Mouse (Mus musculus) kidney, adult 8-10 months (tissue): Measurements from ENCODE around the gene Klhl40.

Source experiments
- DNase-seq, 2 experiments: peaks; one replicate each; pipeline ENCODE4 v3.0.0; 2022

The Klhl40 gene

DNA sequence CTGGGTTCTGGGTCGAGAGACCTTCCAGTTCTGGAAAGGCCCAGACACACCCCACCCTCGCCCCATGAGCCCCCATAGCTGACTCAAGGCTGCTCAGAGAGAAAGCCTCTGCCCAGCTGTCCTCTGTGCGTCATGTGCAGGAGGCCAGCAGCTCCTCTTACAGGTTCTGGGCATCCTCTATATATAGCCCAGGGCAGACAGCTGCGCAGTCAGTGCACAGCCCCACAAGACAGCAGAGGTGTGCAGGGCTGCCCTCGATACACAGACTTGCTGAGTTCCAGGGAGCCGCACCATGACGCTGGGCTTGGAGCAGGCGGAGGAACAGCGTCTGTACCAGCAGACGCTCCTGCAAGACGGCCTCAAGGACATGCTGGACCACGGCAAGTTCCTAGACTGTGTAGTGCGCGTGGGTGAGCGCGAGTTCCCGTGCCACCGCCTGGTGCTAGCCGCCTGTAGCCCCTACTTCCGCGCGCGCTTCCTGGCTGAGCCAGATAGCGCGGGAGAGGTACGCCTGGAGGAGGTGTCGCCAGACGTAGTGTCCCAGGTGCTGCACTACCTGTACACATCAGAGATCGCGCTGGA lies at the start of gene Klhl40:
Gene Klhl40, plus strand, starts transcription at position 124 of the 582 bp plus-strand sequence.
- no peak for DNase-seq

DNA sequence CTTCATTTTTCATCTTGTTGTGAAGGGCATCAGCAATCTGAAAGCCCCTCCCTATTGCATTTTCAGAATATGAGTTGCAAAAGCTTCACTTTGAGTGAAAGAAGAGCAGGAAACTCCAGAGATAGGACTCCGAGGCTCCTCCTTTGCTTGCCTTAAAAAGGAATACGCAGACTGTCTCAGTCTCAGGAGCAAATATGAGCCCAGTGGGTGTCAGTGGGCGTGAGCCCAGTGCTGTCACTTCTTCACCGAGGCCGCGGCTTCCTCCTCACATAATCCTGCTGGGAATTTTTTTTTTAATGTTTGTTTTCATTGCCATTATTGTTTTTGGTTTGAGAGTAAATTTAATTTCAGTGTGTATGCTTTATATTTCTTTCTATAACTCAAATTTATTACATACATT lies 36.9 kb upstream of the Klhl40 start:
- DNase-seq: no peak

DNA sequence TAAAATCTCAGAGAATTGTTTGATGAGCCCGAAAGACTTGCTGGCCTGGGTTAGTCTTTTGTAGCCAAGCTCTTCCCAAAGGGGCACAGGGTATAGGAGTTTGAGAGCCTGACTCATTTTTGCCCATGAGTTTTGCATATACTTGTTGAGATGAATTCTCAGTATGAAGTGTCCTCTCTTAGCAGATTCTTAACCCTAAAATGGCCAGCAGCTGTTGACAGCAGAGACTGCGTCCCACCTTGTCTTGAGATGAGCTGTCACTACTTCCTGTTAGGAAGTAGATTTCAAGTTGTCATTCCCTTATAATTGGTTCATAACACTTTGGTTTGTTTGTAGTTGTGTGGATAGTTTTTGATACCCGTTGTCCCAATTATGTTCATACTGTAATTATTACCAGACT lies 36.2 kb upstream of the Klhl40 start:
- no peak for DNase-seq

DNA sequence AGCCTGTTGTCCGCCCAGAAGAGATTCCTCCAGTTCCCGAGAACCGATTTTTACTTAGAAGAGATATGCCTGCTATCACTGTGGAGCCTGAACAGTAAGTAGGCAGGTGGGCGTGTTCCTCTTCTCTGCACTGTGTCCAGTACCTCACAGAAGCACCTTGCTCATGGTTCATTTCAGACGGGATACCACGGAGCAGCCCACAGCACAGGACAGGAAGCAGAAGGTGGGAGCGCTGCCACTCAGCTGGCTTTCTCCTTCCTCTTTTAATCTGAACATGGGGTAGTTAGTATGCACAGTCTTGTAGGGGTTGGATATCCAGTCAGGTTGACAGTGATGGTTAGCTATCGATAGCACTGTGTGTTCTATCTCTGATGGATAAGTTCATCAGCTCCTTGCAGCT lies 33.4 kb upstream of the Klhl40 start:
- no peak for DNase-seq

DNA sequence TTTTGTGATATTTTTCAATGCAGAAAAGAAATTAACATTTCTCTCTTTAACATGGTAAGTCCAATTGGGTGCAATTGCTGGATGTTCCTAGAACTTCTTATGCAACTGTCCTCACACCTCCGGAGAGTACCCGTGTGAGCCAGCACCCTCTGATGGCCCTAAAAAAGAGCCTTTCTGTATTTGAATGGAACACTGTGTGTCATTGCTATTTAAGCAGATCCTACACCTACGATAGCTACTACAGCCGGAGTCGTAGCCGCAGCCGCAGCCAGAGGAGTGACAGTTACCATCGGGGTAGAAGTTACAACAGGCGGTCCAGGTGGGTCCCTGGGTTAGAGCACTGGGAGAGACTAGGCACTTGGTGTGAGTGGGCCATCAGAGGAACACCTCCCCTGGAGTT lies 24.6 kb upstream of the Klhl40 start:
- DNase-seq: no peak

DNA sequence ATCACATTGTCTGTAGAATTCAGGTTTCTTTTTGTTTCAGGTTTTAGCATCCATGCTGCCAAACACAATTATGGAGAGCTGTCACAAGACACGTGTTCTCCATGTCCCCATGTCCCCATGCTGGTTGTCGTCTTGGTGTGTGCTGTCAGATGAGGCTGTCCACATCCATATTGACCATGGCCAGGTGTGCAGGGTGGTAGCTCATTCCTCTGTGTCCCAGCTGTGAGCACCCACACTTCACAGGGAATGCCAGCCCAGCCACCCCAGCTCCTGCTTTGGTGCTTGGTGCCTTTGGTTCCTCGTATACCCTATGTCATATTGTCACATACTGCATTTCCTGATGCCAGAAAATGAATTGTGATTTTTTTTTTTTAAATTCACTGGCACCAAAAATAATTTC lies 22.8 kb upstream of the Klhl40 start:
- no peak for DNase-seq

DNA sequence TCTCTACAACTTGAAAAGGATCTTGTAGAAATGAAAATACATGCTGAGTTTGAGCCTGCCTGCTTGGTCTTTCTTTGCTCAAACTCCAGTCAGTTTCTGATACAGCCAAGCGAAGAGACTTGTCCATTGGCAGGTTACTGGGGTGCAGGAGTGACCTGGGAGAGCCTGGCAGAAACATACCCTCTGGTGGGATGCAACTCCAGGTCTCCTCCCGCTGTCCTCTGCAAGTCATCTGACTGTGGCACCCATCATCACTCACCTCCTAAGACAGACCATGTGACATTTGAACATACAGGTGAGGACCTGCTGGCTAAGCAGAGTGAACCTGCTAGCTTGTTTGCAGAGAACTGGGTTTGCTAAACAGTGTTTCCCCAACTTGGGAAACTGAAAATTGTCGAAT lies 20.6 kb upstream of the Klhl40 start:
- DNase-seq: no peak

DNA sequence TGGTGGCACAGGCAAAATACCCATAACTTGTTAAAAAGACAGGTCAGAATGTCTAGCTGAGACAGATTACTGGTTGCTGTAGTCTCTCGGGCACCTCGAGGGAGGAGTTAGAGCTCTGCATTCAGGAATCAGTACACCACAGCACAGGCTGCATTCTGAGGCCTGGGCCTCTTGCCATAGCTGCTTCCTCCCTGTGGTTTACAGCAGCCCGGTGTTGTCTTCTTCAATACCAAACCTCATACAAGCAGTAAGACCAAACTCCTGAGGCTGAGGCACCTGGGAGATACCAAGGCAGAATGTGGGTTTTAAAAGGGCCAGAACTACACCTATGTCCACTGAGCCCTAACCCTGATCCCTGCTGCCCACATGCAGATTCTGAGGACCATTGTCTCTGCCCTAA lies 20.0 kb upstream of the Klhl40 start:
- no peak for DNase-seq

DNA sequence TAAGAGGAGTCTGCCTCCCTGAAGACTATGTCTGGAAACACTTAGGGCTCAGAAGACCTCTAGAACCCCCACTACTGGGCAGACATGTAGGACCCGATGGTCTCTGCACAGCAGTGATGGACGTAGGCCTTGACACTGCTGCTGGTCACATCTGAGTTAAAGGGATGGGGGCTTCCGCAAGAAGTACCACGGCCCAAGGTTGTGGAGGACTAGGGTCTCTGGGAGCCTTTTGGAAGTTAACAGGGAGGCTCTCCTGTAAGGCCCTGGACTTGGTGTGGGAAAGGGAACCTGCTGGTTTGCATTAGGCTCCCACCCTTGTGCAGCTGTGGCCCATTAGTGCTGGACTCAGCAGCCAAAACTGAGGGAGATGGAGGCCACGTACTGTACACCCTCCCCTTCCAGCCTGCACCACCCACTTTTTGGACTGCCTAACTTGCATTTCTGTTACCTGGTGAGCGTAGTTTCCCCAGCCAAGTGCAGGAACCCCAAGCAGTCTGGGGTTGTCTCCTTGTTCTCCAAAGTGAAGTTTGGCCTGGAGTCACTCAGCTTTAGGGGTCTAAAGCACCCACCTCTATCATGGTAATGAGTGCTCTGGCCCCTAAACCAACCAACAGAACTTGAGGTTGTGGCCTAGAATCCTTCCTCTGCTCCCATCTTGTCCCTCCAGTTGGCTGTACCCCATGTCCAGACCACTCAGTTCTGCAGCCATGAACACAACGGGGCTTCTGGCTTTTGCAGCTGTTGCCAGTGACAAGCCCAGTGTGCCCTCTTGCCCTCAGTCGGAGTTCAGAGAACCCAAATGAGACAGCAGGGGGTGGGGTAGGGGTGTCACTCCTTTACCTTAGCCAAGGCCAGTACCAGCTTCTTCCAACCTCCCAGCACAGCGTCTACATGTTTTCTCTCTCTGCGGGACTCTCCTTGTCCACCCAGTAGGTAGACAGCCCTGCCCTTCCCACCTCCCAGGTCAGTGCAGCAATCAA lies 19.3 kb upstream of the Klhl40 start:
- DNase-seq: no peak

DNA sequence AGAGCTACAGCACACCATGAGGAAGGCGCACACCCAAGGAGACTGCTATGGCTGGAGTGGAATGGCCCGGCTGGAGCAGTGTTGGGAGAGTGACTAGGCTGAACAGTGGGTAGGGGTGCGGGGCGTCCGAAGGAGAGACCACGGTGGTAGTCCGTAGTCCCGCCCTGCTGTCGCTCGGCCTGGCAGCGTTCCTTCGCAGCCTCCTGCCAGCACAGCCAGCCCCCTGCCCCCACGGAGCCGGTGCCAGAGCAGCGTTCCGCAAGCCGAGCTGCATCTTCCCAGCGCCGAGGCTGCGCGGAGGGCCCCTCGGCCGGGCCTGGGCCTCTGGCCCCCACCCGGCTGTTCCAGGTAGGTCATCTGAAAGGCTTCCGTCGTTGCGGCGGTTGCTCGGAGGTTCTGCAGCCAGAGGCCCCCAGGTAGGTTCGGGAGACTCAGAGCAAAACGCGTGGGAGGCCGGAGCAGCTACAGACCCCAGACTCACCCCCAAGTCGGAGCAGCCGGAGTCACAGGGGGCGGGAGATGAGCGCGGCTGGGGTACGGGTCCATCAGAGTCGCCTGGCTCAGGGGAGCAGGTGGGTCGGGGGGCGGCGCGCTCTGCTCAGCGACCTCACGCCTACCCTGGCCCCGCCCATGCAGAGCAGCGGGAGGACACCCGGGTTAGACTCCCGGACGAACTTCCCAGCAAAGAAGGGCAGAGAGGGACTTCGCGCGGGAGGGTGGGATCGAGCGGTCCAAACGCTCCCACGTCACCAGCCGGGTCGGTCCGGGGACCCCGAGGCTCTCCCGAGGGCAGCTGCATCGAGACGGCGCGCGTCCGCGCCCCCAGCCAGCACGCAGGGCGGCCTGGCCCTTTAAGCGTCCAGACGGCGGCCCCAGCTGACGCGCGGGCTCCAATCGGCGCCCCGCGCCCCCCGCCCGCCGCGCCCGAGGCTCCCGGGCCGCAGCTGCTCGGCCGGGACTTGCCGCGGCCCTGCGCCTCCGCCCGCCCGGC lies 18.0 kb upstream of the Klhl40 start, which contains the start of gene Zfp651:
Gene Zfp651, plus strand, starts transcription at position 240 of the 991 bp plus-strand sequence.
- peak; percentile 28 to 37 for DNase-seq

DNA sequence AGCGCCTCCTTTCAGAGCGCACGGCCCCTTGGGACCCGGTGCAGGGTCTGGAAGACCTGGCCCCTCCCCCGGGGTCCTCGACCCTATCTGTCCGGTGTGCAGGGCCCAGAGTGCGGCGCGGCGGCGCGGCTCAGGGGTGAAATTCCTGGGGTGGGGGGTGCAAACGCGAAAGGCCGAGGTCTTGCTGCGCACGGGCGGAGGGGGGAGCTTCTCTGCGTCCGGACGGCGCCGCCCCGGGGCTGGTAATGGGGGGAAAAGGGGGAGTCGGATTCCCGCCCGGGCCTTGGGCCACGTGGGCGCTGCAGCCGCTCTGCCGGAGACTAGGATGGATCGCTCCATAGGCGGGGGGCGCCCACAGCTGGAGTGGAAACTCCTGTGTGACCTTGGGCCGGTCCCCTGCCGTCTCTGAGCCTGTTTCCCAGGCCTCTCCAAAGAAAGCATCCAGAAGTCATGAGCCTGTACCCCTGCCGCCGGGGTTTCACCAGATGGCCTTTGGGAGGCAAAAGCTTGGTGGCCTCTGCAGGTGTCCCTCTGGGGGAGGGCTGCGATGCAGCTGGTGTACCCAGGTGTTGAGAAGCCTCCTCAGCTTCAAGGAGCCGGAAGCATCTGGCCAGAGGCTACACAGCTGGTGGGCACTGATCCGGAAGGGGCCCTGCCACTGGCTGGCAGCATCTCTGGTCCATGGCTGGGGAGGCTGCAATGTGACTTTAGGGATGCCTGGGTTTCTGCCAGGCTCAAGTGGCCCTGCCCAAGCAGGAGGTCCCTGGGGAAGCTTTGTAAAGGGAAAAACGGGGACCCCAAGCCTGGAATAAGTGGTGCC lies 16.9 kb upstream of the Klhl40 start:
- DNase-seq: peak; percentile 42 to 53

DNA sequence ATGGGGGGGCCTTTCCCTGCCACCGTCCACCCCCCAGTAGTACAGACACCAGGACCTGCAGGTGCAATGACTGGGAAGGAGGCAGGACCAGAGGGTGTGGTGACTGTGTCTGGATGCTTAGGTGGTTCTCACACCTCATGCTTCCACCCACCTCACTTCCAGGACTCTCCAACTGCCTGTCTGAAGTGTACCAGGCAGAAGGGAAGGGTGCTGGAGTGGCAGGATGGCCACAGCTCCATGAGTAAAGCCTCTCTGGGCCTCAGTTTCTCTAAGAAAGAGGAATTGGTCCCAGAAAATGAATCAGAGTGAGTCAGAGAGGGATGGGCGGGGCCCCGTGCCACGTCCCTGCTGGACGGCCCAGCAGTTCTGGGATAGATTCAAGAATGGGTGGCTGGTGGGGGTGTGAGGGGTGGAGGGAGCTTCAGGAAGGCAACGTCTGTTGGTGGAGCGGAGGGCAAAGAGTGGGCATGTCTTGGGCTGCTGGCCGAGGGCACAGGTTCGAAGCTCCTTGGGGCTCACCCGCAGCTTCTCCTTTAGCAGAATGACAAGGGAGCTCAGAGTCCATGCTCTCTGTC lies 16.2 kb upstream of the Klhl40 start:
- DNase-seq: no peak

DNA sequence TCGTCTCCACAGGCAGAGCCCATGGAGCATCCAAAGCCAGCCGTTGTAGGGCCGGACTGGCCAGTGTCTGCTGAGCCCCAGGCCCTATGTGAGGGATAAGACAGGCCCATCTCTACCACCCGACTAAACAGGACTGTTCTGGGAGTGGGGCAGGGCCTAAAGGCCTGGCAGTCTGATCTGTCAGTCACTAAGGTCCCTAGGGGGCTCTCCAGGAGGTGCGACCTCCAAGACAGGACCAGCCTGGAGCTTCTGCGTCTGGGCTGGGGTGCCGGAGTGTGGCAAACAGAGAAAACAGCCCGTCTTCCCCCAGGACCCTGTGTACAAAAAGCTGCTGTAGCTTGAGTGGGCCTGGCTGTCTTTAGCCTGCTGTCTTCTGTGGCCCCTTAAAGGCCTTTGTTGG lies 15.6 kb upstream of the Klhl40 start:
- no peak for DNase-seq

DNA sequence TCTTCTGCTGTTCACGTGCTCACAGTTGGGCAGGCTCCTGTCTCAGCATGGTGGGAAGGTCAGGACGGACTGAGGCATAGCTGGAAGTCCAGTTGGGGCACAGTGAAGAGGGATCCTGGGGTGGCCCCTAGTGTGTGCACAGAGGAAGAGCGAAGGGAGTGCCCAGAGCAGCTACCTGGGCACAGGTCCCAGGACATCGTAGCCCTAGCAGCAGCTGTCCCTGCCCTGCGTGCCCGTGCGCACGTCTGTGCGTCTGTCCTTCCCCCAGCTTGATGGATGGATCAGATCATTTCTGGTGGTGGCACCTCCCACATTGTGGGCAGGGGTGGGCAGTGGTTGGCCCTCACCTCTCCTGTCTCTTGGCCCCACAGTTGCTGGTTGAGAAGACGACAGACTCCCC lies 15.2 kb upstream of the Klhl40 start:
- DNase-seq: no peak

DNA sequence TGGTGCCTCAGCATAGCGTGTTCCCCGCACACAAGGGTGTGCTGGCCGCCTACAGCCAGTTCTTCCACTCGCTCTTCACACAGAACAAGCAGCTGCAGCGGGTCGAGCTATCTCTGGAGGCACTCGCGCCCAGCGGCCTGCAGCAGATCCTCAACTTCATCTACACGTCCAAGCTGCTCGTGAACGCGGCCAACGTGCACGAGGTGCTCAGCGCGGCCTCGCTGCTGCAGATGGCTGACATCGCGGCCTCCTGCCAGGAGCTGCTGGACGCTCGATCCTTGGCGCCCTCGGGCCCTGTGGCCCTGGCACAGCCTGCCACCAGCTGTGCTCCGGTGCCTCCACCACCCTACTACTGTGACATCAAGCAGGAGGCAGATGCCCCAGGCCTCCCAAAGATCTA lies 14.6 kb upstream of the Klhl40 start:
- DNase-seq: no peak

DNA sequence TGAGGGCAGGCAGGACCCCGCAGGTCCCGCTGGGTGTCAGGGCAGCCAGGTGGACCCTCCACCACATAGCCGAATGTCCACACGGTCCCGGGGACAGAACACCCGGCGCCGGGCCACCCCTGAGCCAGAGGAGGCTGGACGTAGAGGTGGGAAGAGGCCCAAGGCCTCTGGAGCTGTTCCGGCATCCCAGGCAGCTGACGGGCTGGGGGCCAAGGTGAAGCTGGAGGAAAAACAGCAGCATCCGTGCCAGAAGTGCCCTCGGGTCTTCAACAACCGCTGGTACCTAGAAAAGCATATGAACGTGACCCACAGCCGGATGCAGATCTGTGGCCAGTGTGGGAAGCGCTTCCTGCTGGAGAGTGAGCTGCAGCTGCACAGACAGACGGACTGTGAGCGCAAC lies 13.7 kb upstream of the Klhl40 start:
- DNase-seq: no peak

DNA sequence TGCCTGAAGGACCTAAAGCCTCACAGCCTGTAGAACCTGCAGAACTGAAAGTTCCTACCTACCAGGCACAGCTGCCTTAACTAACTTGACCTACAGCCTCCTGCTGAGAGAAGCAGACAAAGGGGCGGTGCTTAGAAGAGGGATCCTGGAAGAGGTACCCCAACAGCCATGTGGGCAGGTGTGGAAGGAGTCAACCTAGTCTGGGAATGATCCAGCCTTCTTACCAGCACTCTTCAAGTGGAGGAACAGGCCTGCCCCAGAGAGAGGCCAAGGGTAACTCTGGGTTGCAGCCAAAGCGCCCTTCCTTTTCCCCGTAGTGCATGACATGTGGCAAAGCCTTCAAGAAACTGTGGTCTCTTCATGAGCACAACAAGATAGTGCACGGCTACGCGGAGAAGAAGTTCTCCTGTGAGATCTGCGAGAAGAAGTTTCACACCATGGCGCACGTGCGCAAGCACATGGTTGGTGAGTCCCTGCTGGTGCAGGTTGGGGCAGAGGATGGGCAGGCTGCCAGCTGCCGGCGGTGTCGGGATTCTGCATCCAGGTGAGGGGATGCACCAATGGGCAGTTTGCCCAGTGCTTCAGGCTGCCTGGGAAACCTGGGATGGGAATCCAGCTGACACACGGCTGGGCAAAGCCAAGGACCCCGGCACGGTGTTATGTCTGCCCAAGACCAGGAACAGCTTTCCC lies 12.1 kb upstream of the Klhl40 start:
- no peak for DNase-seq

DNA sequence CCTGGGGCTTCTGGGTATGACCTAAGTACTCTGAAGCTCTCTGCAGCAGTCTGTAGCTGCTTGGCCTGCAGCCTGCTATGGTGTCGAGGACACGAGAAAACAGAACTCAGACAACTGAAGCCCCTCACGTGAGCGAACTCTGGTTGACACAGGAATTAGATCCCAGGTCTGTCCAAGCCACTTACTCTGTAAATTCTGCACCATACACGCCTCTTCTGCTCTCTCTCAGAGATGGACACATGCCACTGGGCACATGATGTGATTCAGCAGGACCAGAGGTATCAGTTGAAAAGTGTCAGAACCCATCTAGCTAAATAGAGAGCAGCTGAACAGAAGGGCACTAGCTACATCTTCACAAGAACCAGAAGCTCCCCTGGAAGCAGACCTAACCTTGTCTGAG lies 5.0 kb upstream of the Klhl40 start:
- no peak for DNase-seq

DNA sequence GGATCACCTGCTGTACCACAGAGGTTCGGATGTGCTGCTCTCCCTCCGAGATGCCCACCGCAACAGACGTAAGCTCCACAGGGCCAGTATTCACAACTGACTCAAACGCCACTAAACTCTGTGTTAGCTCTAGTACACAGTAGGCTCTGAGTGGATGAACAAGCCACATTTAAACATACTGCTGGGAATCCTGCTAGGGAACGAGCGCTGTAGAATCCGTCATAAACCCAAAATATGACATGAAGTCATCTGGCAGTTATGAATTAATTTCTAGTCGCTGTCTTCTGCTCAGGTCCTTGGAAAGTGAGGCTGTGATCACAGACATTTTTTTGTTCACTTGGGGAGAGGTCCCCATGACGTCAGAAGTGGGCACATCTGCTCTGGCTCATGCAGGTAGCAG lies 1.5 kb upstream of the Klhl40 start:
- no peak for DNase-seq

DNA sequence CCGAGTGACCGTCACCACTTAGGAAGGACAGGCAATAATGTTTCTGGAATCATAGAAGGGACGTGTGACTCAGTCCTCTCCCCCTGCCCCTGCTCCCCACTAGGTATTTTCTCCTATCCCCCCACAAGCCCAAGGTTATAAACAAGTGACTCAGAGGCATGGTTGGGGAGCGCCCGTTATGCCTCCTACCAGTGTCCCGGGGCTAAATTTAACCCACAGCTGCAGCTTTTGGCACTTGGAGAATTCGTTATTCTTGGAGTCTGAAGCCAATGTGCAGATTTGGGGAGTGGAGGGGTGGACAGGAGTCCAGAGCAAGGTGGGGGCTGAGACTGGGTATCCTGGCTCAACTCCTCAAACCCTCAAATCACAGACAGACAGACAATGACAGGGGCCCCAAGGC lies 896 bp upstream of the Klhl40 start:
- DNase-seq: no peak

DNA sequence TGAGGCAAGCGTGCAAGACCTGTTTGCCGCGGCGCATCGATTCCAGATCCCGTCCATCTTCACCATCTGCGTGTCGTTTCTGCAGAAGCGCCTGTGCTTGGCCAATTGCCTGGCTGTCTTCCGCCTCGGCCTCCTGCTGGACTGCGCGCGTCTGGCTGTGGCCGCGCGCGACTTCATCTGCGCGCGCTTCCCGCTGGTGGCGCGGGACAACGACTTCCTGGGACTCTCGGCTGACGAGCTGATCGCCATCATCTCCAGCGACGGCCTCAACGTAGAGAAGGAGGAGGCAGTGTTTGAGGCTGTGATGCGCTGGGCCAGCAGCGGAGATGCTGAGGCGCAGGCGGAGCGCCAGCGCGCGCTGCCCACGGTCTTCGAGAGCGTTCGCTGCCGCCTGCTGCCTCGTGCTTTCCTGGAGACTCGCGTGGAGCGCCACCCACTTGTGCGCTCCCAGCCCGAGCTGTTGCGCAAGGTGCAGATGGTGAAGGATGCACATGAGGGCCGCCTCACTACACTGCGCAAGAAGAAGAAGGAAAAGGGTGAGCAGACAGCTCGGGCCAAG lies 738 bp downstream of the Klhl40 start:
- no peak for DNase-seq
